Mouse (Mus musculus) cerebellum, adult 2 months (tissue): ENCODE measurements around the gene Tmcc3. TPM values are rescaled to one million over a fixed set of nuclear protein-coding genes. Genes with fewer than 3 reads are reported as not detected.

ENCODE experiments used
- DNase-seq, 2 experiments: peaks; one replicate each; pipeline ENCODE4 v3.0.0; 2021
- H3K27ac ChIP-seq: fragments of 200-500 bp; 2 replicates; pipeline ENCODE4 v1.5.1; 2012; ENCODE audit warnings: low read length, control low read depth, inconsistent platforms; ENCODE audit not compliant: insufficient read depth
- H3K27me3 ChIP-seq: fragments of 200-500 bp; 2 replicates; pipeline ENCODE4 v1.6.1; 2012; ENCODE audit warnings: inconsistent platforms, mild to moderate bottlenecking, low read length, moderate library complexity; ENCODE audit not compliant: control insufficient read depth, insufficient read depth
- H3K4me1 ChIP-seq: fragments of 200-500 bp; 2 replicates; pipeline ENCODE4 v1.6.1; 2011; ENCODE audit warnings: low read length; ENCODE audit not compliant: control insufficient read depth, insufficient read depth
- H3K4me3 ChIP-seq: fragments of 200-500 bp; replicated peaks from 2 replicates; pipeline ENCODE3; 2011; ENCODE audit warnings: mild to moderate bottlenecking, low read depth, low read length, control low read depth; ENCODE audit not compliant: insufficient read depth
- CTCF ChIP-seq: fragments of 200-500 bp; IDR thresholded peaks from 2 replicates; pipeline ENCODE4 v1.5.1; 2011; ENCODE audit warnings: low read depth, mild to moderate bottlenecking, control low read depth, low read length, moderate library complexity, borderline replicate concordance; ENCODE audit not compliant: insufficient read depth
- POLR2A ChIP-seq: fragments of 200-500 bp; IDR thresholded peaks from 2 replicates; pipeline ENCODE4 v1.6.1; 2011; ENCODE audit warnings: low read length, control low read depth, borderline replicate concordance; ENCODE audit not compliant: insufficient read depth
- WGBS: fragments of 180-500 bp; shearing (Covaris S2); methylation state at CpG from one replicate; pipeline ENCODE4 v1.1.7; 2018; 5-methylcytosine and 5-hydroxymethylcytosine counted together
- polyA plus RNA-seq: library from polyadenylated mRNA; depleted of rRNA; stranded (reverse); fragments of >200 nt; gene quantifications from 2 replicates; pipeline ENCODE4 v1.2.3, GENCODE M21; 2012

The Tmcc3 gene
- polyA plus RNA-seq, 1 experiment, result 40.1 TPM

- no peaks in the 10 kb centered on the region; the same call in 1 of the 2 replicates for H3K4me1 ChIP-seq
- peak overlapping the region; percentile 18 for H3K4me3 ChIP-seq
- peak; percentile 59 to 75 for DNase-seq
- 14% methylated on average over 12 of the region's 12 CpGs for WGBS
- TF ChIP-seq CTCF (peak; percentile 32; the same call in 1 of the 2 replicates), POLR2A (no peak)
- no peak overlapping the region for H3K27ac ChIP-seq
- H3K27me3 ChIP-seq, result no peaks in the 10 kb centered on the region
These were observed 116.6 kb downstream of the Tmcc3 start for GRCm38 (mm10) chr10:94428186-94428942.

- no peak overlapping the region for H3K27ac ChIP-seq
- no peak for DNase-seq
- no peaks in the 10 kb centered on the region; the same call in 1 of the 2 replicates for H3K4me1 ChIP-seq
- no peaks in the 10 kb centered on the region for H3K27me3 ChIP-seq
- no peak overlapping the region for H3K4me3 ChIP-seq
- TF ChIP-seq POLR2A (no peak), CTCF (no peak)
- WGBS, result 86% methylated on average over 6 of the region's 6 CpGs
These were observed 118.8 kb downstream of the Tmcc3 start for GRCm38 (mm10) chr10:94430566-94430965.

- TF ChIP-seq POLR2A (no peak), CTCF (no peak)
- Histone ChIP-seq H3K4me3 (no peak overlapping the region), H3K27me3 (no peaks in the 10 kb centered on the region), H3K27ac (no peak overlapping the region), H3K4me1 (no peaks in the 10 kb centered on the region)
- no peak for DNase-seq
- 75% methylated on average over 5 of the region's 5 CpGs for WGBS
These were observed 121.2 kb downstream of the Tmcc3 start for GRCm38 (mm10) chr10:94432933-94433332.

- no peak overlapping the region for H3K4me3 ChIP-seq
- TF ChIP-seq CTCF (no peak), POLR2A (no peak)
- no peaks in the 10 kb centered on the region for H3K4me1 ChIP-seq
- no peak for DNase-seq
- 68% methylated on average over 7 of the region's 7 CpGs for WGBS
- H3K27ac ChIP-seq, result no peak overlapping the region
- no peaks in the 10 kb centered on the region for H3K27me3 ChIP-seq
These were observed 122.2 kb downstream of the Tmcc3 start for GRCm38 (mm10) chr10:94433901-94434300.

GRCm38 (mm10) chr10:94442725-94443124 is 131.0 kb downstream of the Tmcc3 start:
- no peak for TF ChIP-seq CTCF
- TF ChIP-seq POLR2A, result no peak
- no peaks in the 10 kb centered on the region; the same call in 1 of the 2 replicates for H3K27me3 ChIP-seq
- no peak overlapping the region for H3K27ac ChIP-seq
- no peaks in the 10 kb centered on the region for H3K4me1 ChIP-seq
- DNase-seq, result no peak
- 40% methylated on average over 7 of the region's 7 CpGs for WGBS
- H3K4me3 ChIP-seq, result no peak overlapping the region

- 85% methylated on average over 4 of the region's 4 CpGs for WGBS
- Histone ChIP-seq H3K4me3 (no peak overlapping the region), H3K27me3 (no peaks in the 10 kb centered on the region; the same call in 1 of the 2 replicates), H3K27ac (no peak overlapping the region), H3K4me1 (no peaks in the 10 kb centered on the region)
- DNase-seq, result no peak
- no peak for TF ChIP-seq CTCF
- TF ChIP-seq POLR2A, result no peak
These were observed 131.7 kb downstream of the Tmcc3 start for GRCm38 (mm10) chr10:94443453-94443852.

GRCm38 (mm10) chr10:94445192-94445591 is 133.4 kb downstream of the Tmcc3 start:
- Histone ChIP-seq H3K27ac (no peak overlapping the region), H3K4me3 (no peak overlapping the region), H3K4me1 (no peaks in the 10 kb centered on the region), H3K27me3 (no peaks in the 10 kb centered on the region; the same call in 1 of the 2 replicates)
- WGBS, result 90% methylated on average over 7 of the region's 7 CpGs
- TF ChIP-seq POLR2A (no peak), CTCF (no peak)
- DNase-seq, result no peak
